Mouse (Mus musculus) forebrain, embryonic 16.5 days (tissue): Measurements from ENCODE around the gene Rffl. TPM values are rescaled to one million over a fixed set of nuclear protein-coding genes. Genes with fewer than 3 reads are reported as not detected.

Experiments
- ATAC-seq: fragments of 200-750 bp; cut with Nextera tagmentation; 2 replicates; pipeline ENCODE4 v1.8.0; 2017; ENCODE audit warnings: mild to moderate bottlenecking, moderate library complexity
- H3K27ac ChIP-seq: fragments of 300-500 bp; sonication (generic); 2 replicates; pipeline ENCODE4 v1.5.1; 2014; ENCODE audit warnings: low read length, control low read depth
- H3K27me3 ChIP-seq: fragments of 300-500 bp; sonication (generic); replicated peaks from 2 replicates; pipeline ENCODE4 v1.6.1; 2014; ENCODE audit warnings: low read length; ENCODE audit not compliant: control insufficient read depth, insufficient read depth
- H3K36me3 ChIP-seq: fragments of 300-500 bp; sonication (generic); 2 replicates; pipeline ENCODE4 v1.6.1; 2014; ENCODE audit not compliant: control insufficient read depth, insufficient read depth
- H3K4me1 ChIP-seq: fragments of 300-500 bp; sonication (generic); replicated peaks from 2 replicates; pipeline ENCODE4 v1.6.1; 2014; ENCODE audit warnings: low read length; ENCODE audit not compliant: control insufficient read depth, insufficient read depth
- H3K4me2 ChIP-seq: fragments of 300-500 bp; sonication (generic); 2 replicates; pipeline ENCODE4 v1.6.1; 2014; ENCODE audit warnings: mild to moderate bottlenecking, low read length, control low read depth
- H3K4me3 ChIP-seq: fragments of 300-500 bp; sonication (generic); replicated peaks from 2 replicates; pipeline ENCODE4 v1.5.1; 2014; ENCODE audit warnings: mild to moderate bottlenecking, low read length, control low read depth
- H3K9ac ChIP-seq: fragments of 300-500 bp; sonication (generic); replicated peaks from 2 replicates; pipeline ENCODE4 v1.6.1; 2014; ENCODE audit warnings: low read depth, low read length, control low read depth
- H3K9me3 ChIP-seq: fragments of 300-500 bp; sonication (generic); 2 replicates; pipeline ENCODE4 v1.6.1; 2016; ENCODE audit warnings: low read length; ENCODE audit not compliant: control insufficient read depth
- WGBS: fragments of 180-500 bp; shearing (Covaris S2); extraction: QIAGEN DNeasy Blood & Tissue Kit; methylation state at CpG from one replicate; pipeline ENCODE4 v1.1.7; 2014; 5-methylcytosine and 5-hydroxymethylcytosine counted together
- polyA plus RNA-seq: library from polyadenylated mRNA; unstranded; fragments of >200 nt; fragmentation: Nextera tagmentation; extraction: Ambion mirVana; gene quantifications from 2 replicates; pipeline ENCODE4 v1.2.1, GENCODE M21; 2015

The Rffl gene
- polyA plus RNA-seq, 1 experiment from 2014 or later = 8.8 TPM

DNA sequence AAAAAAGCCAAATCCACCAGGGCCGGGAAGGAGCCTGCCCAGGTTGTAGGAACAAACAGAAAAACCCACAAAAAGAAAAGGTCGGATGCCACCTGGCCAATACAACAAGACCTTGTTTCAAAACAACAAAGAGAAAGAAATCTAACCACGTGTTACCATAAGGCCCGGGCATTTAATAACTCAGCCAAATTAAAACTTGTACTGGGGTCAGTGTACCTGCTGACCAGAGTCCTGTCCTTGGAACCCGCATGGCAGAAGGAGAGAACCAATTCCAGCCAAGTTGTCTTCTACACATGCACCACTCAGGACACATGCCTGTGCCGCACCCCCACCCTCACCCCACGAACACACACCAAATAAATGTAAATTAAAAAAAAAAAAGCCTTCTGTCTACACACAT is 18.1 kb downstream of the Rffl start:
- WGBS = 85% methylated on average over 7 of the region's 7 CpGs
- Histone ChIP-seq H3K27ac (no peak overlapping the region), H3K4me3 (no peak overlapping the region), H3K9ac (no peak overlapping the region), H3K9me3 (no peaks in the 10 kb centered on the region), H3K27me3 (no peaks in the 10 kb centered on the region), H3K36me3 (no peaks in the 10 kb centered on the region), H3K4me1 (peaks cover 17% of the 10 kb centered on the region), H3K4me2 (no peak overlapping the region)
- ATAC-seq = no peak

GRCm38 (mm10) chr11:82852540-82852939 is 18.5 kb downstream of the Rffl start:
- WGBS = 82% methylated on average over 10 of the region's 10 CpGs

GRCm38 (mm10) chr11:82852115-82852514 is 18.9 kb downstream of the Rffl start:
- Histone ChIP-seq H3K36me3 (no peaks in the 10 kb centered on the region), H3K9ac (no peak overlapping the region), H3K27ac (no peak overlapping the region), H3K4me2 (no peak overlapping the region), H3K27me3 (no peaks in the 10 kb centered on the region), H3K9me3 (no peaks in the 10 kb centered on the region), H3K4me3 (no peak overlapping the region), H3K4me1 (peaks cover 23% of the 10 kb centered on the region)
- WGBS = 88% methylated on average over 11 of the region's 11 CpGs
- ATAC-seq = no peak

More at GRCm38 (mm10) chr11:82852540-82852939, 18.5 kb downstream of the Rffl start:
- peaks cover 21% of the 10 kb centered on the region for H3K4me1 ChIP-seq
- H3K9me3 ChIP-seq = no peaks in the 10 kb centered on the region
- no peak for ATAC-seq
- no peaks in the 10 kb centered on the region for H3K27me3 ChIP-seq
- H3K27ac ChIP-seq = no peak overlapping the region
- H3K4me3 ChIP-seq = no peak overlapping the region
- H3K4me2 ChIP-seq = no peak overlapping the region
- no peaks in the 10 kb centered on the region for H3K36me3 ChIP-seq
- no peak overlapping the region for H3K9ac ChIP-seq

GRCm38 (mm10) chr11:82850259-82850658 is 20.8 kb downstream of the Rffl start:
- ATAC-seq = no peak

DNA sequence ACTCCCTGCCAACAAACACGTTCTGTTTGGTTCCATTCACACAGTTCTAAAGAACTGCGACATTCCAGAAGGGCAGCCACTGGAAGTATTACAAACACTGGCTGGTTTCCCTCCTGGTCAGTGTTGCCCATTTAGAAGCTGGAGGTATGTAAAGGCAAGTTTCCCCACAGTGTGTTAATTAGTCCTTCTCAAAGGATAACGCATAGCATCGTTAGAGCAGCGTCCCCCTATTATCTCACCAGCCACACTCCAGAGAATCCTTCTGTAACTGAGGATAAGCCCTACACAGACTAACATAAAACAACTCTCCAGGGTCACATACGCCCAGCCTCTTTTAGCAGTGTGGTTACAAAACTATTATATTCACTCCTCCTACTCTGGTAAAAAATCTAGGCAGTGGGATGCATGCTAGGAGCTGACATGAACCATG is 23.4 kb downstream of the Rffl start:
- no peak for ATAC-seq
- Histone ChIP-seq H3K9ac (no peak overlapping the region), H3K4me2 (no peak overlapping the region), H3K4me3 (no peak overlapping the region), H3K9me3 (no peaks in the 10 kb centered on the region), H3K27ac (no peak overlapping the region), H3K27me3 (no peaks in the 10 kb centered on the region), H3K36me3 (no peaks in the 10 kb centered on the region), H3K4me1 (peaks cover 20% of the 10 kb centered on the region)
- WGBS = 11% methylated on average over 6 of the region's 6 CpGs

More at GRCm38 (mm10) chr11:82850259-82850658, 20.8 kb downstream of the Rffl start:
- H3K9ac ChIP-seq = no peak overlapping the region
- H3K4me2 ChIP-seq = no peak overlapping the region
- no peaks in the 10 kb centered on the region for H3K27me3 ChIP-seq
- H3K4me1 ChIP-seq = peaks cover 20% of the 10 kb centered on the region
- H3K9me3 ChIP-seq = no peaks in the 10 kb centered on the region
- H3K4me3 ChIP-seq = no peak overlapping the region
- H3K36me3 ChIP-seq = no peaks in the 10 kb centered on the region
- 48% methylated on average over 5 of the region's 5 CpGs for WGBS
- no peak overlapping the region for H3K27ac ChIP-seq

DNA sequence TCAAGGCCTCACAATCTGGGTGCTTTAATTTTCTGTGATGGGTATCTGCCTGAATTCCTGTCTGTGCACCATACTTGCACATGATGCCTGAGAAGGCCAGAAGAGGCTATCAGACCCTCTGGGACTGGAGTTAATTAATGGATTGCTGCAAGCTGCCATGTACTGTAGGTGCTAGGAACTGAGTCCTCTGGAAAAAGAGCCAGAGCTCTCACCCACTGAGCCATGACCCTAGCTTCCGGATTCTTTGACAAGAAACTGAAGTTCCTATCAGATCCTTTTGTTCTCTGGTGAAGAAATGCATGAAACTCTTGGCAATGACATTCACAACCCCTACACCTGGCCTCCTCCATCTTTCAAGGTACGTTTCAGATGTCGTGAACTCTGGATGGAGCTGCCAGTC is 24.1 kb downstream of the Rffl start:
- H3K9me3 ChIP-seq = no peaks in the 10 kb centered on the region
- no peaks in the 10 kb centered on the region for H3K27me3 ChIP-seq
- H3K4me2 ChIP-seq = no peak overlapping the region
- no peak overlapping the region for H3K9ac ChIP-seq
- H3K4me3 ChIP-seq = no peak overlapping the region
- H3K27ac ChIP-seq = no peak overlapping the region
- no peak for ATAC-seq
- 54% methylated on average over 3 of the region's 3 CpGs for WGBS
- H3K36me3 ChIP-seq = no peaks in the 10 kb centered on the region
- peaks cover 20% of the 10 kb centered on the region for H3K4me1 ChIP-seq

DNA sequence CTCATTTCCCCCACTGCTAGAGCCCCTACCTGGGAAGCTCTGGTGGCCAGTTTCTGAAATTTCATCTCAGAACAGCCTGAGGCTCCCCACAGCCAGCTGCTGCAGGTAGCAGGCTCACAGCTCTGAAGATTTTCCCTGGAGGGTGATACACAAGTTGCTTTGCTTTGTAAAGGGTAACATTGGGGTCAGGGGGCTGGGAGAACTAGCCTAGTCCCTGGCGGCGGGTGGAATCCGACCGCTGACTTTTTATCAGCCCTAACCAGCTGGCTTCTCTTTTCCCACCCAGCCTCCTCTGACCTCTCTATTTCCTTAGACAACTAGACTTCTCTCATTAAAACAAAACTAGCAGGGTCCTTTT is 25.0 kb downstream of the Rffl start:
- Histone ChIP-seq H3K27me3 (no peaks in the 10 kb centered on the region), H3K4me2 (peak overlapping the region; percentile 25), H3K9me3 (no peaks in the 10 kb centered on the region), H3K4me3 (no peak overlapping the region; the same call in 1 of the 2 replicates), H3K9ac (peak overlapping the region; percentile 31; the same call in 1 of the 2 replicates), H3K36me3 (no peaks in the 10 kb centered on the region), H3K27ac (no peak overlapping the region), H3K4me1 (peaks cover 20% of the 10 kb centered on the region)
- WGBS = 36% methylated on average over 4 of the region's 4 CpGs
- no peak for ATAC-seq

- peaks cover 19% of the 10 kb centered on the region for H3K4me1 ChIP-seq
- peak; percentile 52; the same call in 1 of the 2 replicates for ATAC-seq
- peak overlapping the region; percentile 5; the same call in 1 of the 2 replicates for H3K4me3 ChIP-seq
- H3K9ac ChIP-seq = peak overlapping the region; percentile 31; the same call in 1 of the 2 replicates
- H3K4me2 ChIP-seq = peak overlapping the region; percentile 25
- no peaks in the 10 kb centered on the region for H3K36me3 ChIP-seq
- WGBS = 31% methylated on average over 16 of the region's 16 CpGs
- H3K27ac ChIP-seq = no peak overlapping the region
- no peaks in the 10 kb centered on the region for H3K27me3 ChIP-seq
- no peaks in the 10 kb centered on the region for H3K9me3 ChIP-seq
Observed at GRCm38 (mm10) chr11:82845415-82846078, 25.5 kb downstream of the Rffl start.

GRCm38 (mm10) chr11:82844771-82845414 is 26.1 kb downstream of the Rffl start:
- H3K27ac ChIP-seq = no peak overlapping the region
- no peak overlapping the region for H3K4me2 ChIP-seq
- no peaks in the 10 kb centered on the region for H3K36me3 ChIP-seq
- 79% methylated on average over 11 of the region's 11 CpGs for WGBS
- H3K4me3 ChIP-seq = no peak overlapping the region
- no peak for ATAC-seq
- H3K9me3 ChIP-seq = no peaks in the 10 kb centered on the region
- H3K9ac ChIP-seq = no peak overlapping the region
- H3K4me1 ChIP-seq = peaks cover 14% of the 10 kb centered on the region
- H3K27me3 ChIP-seq = no peaks in the 10 kb centered on the region
